Comparison of ENCODE assay signal across 8 mouse cellular contexts in genomic region chr10:39064732-39065131, GRCm38 (mm10).
DNase-seq lines count a peak whose midpoint lies in the region; ATAC-seq and TF ChIP-seq lines count a peak whose summit lies in the region.

No protein-coding gene starts in this region.

- H3K4me3 ChIP-seq in forebrain, embryonic 14.5 days (ENCODE audit: low read depth, low read length), result no peak overlapping the region
- H3K4me3 ChIP-seq in forebrain, embryonic 16.5 days (replicated peaks; ENCODE audit: low read length), result no peak overlapping the region
- H3K4me3 ChIP-seq in midbrain, embryonic 14.5 days (replicated peaks; ENCODE audit: low read depth, low read length), result no peak overlapping the region
- no peak overlapping the region for H3K4me3 ChIP-seq in midbrain, embryonic 11.5 days (ENCODE audit: low read depth, low read length)

- H3K9me3 ChIP-seq in forebrain, embryonic 14.5 days (replicated peaks; ENCODE audit: control insufficient read depth, low read length), result no peaks in the 10 kb centered on the region
- H3K9me3 ChIP-seq in forebrain, embryonic 16.5 days (ENCODE audit: control insufficient read depth, low read length), result no peaks in the 10 kb centered on the region
- H3K9me3 ChIP-seq in midbrain, embryonic 14.5 days (ENCODE audit: control insufficient read depth, low read length), result no peaks in the 10 kb centered on the region
- H3K9me3 ChIP-seq in midbrain, embryonic 11.5 days (ENCODE audit: control insufficient read depth, low read length), result no peaks in the 10 kb centered on the region

- TF ChIP-seq POLR2A in brain, embryonic 14.5 days (IDR thresholded peaks at IDR 0.05; ENCODE audit: borderline replicate concordance, extremely low read depth, insufficient read depth, insufficient read length, poor library complexity, severe bottlenecking), result no peak

- no peak overlapping the region for H3K27ac ChIP-seq in forebrain, embryonic 14.5 days (ENCODE audit: low read depth, low read length)
- no peak overlapping the region for H3K27ac ChIP-seq in forebrain, embryonic 16.5 days (ENCODE audit: low read length)
- no peak overlapping the region for H3K27ac ChIP-seq in midbrain, embryonic 14.5 days (replicated peaks; ENCODE audit: low read depth, low read length)
- no peak overlapping the region for H3K27ac ChIP-seq in midbrain, embryonic 11.5 days (ENCODE audit: low read depth, low read length)

- no peak for ATAC-seq in forebrain, embryonic 14.5 days
- ATAC-seq in forebrain, embryonic 16.5 days, result no peak
- ATAC-seq in midbrain, embryonic 14.5 days (ENCODE audit: low FRiP score, low TSS enrichment), result no peak
- no peak for ATAC-seq in midbrain, embryonic 11.5 days (ENCODE audit: low FRiP score)
- ATAC-seq in erythroblast, adult 5-6 weeks (replicated peaks; ENCODE audit: low FRiP score, poor library complexity, severe bottlenecking), result no peak

- H3K4me1 ChIP-seq in forebrain, embryonic 14.5 days (ENCODE audit: control insufficient read depth, insufficient read depth, low read length), result no peaks in the 10 kb centered on the region
- no peaks in the 10 kb centered on the region for H3K4me1 ChIP-seq in forebrain, embryonic 16.5 days (replicated peaks; ENCODE audit: control insufficient read depth, insufficient read depth, low read length)
- H3K4me1 ChIP-seq in midbrain, embryonic 14.5 days (ENCODE audit: control insufficient read depth, insufficient read depth, low read length), result no peaks in the 10 kb centered on the region
- H3K4me1 ChIP-seq in midbrain, embryonic 11.5 days (ENCODE audit: control insufficient read depth, insufficient read depth, low read length), result no peaks in the 10 kb centered on the region

- no peaks in the 10 kb centered on the region for H3K36me3 ChIP-seq in forebrain, embryonic 14.5 days (ENCODE audit: control insufficient read depth, insufficient read depth, low read length)
- no peaks in the 10 kb centered on the region for H3K36me3 ChIP-seq in forebrain, embryonic 16.5 days (ENCODE audit: control insufficient read depth, insufficient read depth)
- no peaks in the 10 kb centered on the region for H3K36me3 ChIP-seq in midbrain, embryonic 14.5 days (ENCODE audit: control insufficient read depth, insufficient read depth, low read length)
- H3K36me3 ChIP-seq in midbrain, embryonic 11.5 days (ENCODE audit: control insufficient read depth, insufficient read depth, low read length), result no peaks in the 10 kb centered on the region

- H3K4me2 ChIP-seq in forebrain, embryonic 14.5 days (ENCODE audit: low read length), result no peak overlapping the region
- no peak overlapping the region for H3K4me2 ChIP-seq in forebrain, embryonic 16.5 days (ENCODE audit: low read length)
- H3K4me2 ChIP-seq in midbrain, embryonic 14.5 days (ENCODE audit: low read length), result no peak overlapping the region
- H3K4me2 ChIP-seq in midbrain, embryonic 11.5 days, result no peak overlapping the region

- no peak overlapping the region for H3K9ac ChIP-seq in forebrain, embryonic 14.5 days (ENCODE audit: low read length)
- no peak overlapping the region for H3K9ac ChIP-seq in forebrain, embryonic 16.5 days (replicated peaks; ENCODE audit: low read depth, low read length)
- H3K9ac ChIP-seq in midbrain, embryonic 14.5 days (replicated peaks; ENCODE audit: low read length), result no peak overlapping the region
- no peak overlapping the region for H3K9ac ChIP-seq in midbrain, embryonic 11.5 days (ENCODE audit: low read length)

- peak; percentile 57; the same call in 1 of the 2 replicates for TF ChIP-seq CTCF in brain, embryonic 14.5 days (IDR thresholded peaks at IDR 0.05; ENCODE audit: borderline replicate concordance, extremely low read depth, insufficient read depth, insufficient read length)

- DNase-seq in forebrain, embryonic 14.5 days (ENCODE audit: low spot score), result peak; percentile 11
- peak; percentile 14 for DNase-seq in midbrain, embryonic 14.5 days
- DNase-seq in midbrain, embryonic 11.5 days (ENCODE audit: low spot score, missing footprints), result no peak
- peak; percentile 34 for DNase-seq in brain, embryonic 14.5 days (ENCODE audit: low read depth)
- DNase-seq in lung, postnatal 14 days, result peak; percentile 29
- DNase-seq in cerebellum, adult 9-11 months, result no peak

- WGBS in forebrain, embryonic 14.5 days, result 91% methylated on average over 5 of the region's 5 CpGs
- 88% methylated on average over 5 of the region's 5 CpGs for whole genome bisulfite sequencing in forebrain, embryonic 16.5 days
- WGBS in midbrain, embryonic 14.5 days, result 90% methylated on average over 5 of the region's 5 CpGs
- 86% methylated on average over 5 of the region's 5 CpGs for WGBS in midbrain, embryonic 11.5 days

- no peaks in the 10 kb centered on the region for H3K27me3 ChIP-seq in forebrain, embryonic 14.5 days (replicated peaks; ENCODE audit: control insufficient read depth, insufficient read depth, low read length)
- no peaks in the 10 kb centered on the region for H3K27me3 ChIP-seq in forebrain, embryonic 16.5 days (replicated peaks; ENCODE audit: control insufficient read depth, insufficient read depth, low read length)
- H3K27me3 ChIP-seq in midbrain, embryonic 14.5 days (ENCODE audit: control insufficient read depth, insufficient read depth, low read length), result no peaks in the 10 kb centered on the region
- no peaks in the 10 kb centered on the region for H3K27me3 ChIP-seq in midbrain, embryonic 11.5 days (ENCODE audit: control insufficient read depth, insufficient read depth, low read length)

Comparison
In these comparisons a context has a peak if more than half of its experiments do, and no peak if none do; other contexts are left out.
1. DNase-seq: peak in forebrain, embryonic 14.5 days (single experiment), midbrain, embryonic 14.5 days (single experiment), brain, embryonic 14.5 days (single experiment) and lung, postnatal 14 days (single experiment); none in midbrain, embryonic 11.5 days (single experiment) and cerebellum, adult 9-11 months (single experiment).